Mouse (Mus musculus) cerebellum, adult 2 months (tissue): ENCODE measurements around the gene Map3k7. TPM values are rescaled to one million over a fixed set of nuclear protein-coding genes. Genes with fewer than 3 reads are reported as not detected.
A peak's percentile ranks its signal among the peaks of the same experiment; 100 is the strongest.

Experiments used
- DNase-seq, 2 experiments: peaks; one replicate each; pipeline ENCODE4 v3.0.0; 2021
- H3K27ac ChIP-seq: fragments of 200-500 bp; 2 replicates; pipeline ENCODE4 v1.5.1; 2012; ENCODE audit warnings: low read length, control low read depth, inconsistent platforms; ENCODE audit not compliant: insufficient read depth
- H3K27me3 ChIP-seq: fragments of 200-500 bp; 2 replicates; pipeline ENCODE4 v1.6.1; 2012; ENCODE audit warnings: inconsistent platforms, mild to moderate bottlenecking, low read length, moderate library complexity; ENCODE audit not compliant: control insufficient read depth, insufficient read depth
- H3K4me1 ChIP-seq: fragments of 200-500 bp; 2 replicates; pipeline ENCODE4 v1.6.1; 2011; ENCODE audit warnings: low read length; ENCODE audit not compliant: control insufficient read depth, insufficient read depth
- H3K4me3 ChIP-seq: fragments of 200-500 bp; replicated peaks from 2 replicates; pipeline ENCODE3; 2011; ENCODE audit warnings: mild to moderate bottlenecking, low read depth, low read length, control low read depth; ENCODE audit not compliant: insufficient read depth
- CTCF ChIP-seq: fragments of 200-500 bp; IDR thresholded peaks from 2 replicates; pipeline ENCODE4 v1.5.1; 2011; ENCODE audit warnings: low read depth, mild to moderate bottlenecking, control low read depth, low read length, moderate library complexity, borderline replicate concordance; ENCODE audit not compliant: insufficient read depth
- POLR2A ChIP-seq: fragments of 200-500 bp; IDR thresholded peaks from 2 replicates; pipeline ENCODE4 v1.6.1; 2011; ENCODE audit warnings: low read length, control low read depth, borderline replicate concordance; ENCODE audit not compliant: insufficient read depth
- WGBS: fragments of 180-500 bp; shearing (Covaris S2); methylation state at CpG from one replicate; pipeline ENCODE4 v1.1.7; 2018; 5-methylcytosine and 5-hydroxymethylcytosine counted together
- polyA plus RNA-seq: library from polyadenylated mRNA; depleted of rRNA; stranded (reverse); fragments of >200 nt; gene quantifications from 2 replicates; pipeline ENCODE4 v1.2.3, GENCODE M21; 2012; rRNA removed

Gene Map3k7
- polyA plus RNA-seq, result 38.7 and 39.0 TPM in 2 replicates

DNA sequence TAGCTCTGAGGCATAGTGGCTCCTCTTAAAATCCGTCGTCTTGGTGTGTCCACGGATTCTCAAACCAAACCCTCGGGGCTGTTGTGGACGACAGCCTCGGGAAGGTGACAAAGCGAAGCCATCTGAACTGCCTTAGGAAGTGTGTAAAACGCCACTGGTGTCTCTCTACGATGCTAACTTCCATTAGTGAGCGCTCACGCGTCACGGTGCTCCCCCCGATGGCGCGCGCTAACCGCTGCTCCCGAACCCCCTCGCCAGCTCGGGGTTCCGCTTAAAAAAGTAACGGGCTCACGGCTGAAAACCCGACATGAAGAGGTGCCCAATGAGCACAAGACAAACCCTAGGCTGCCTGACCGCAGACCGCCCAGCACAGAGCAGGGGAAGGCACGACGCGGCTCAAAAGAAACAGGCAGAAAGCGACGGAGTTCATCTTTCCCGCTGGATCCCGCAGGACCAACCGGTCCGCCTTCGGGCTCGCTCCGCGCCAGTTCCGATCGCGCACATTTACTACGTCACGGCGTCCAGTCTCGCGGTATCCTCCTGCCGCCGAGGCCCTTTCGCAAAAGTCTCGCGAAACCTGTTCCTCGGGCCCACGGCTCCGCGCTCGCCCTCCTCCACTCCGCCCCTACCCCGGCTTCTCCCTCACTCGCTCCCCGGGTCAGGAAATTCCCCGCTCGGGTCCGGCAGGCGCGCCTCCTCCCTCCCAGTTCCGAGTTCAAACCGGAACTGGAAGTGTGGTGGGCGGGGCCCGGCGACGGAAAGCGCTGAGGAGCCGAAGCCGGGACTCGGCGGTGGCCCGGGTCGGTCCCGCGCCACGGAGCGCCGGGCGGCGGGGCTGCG is at the start of gene Map3k7:
Map3k7 (plus strand) TSS at position 744 of the 840 bp plus-strand sequence.
- under 1% methylated on average over 88 of the region's 88 CpGs for WGBS

DNA sequence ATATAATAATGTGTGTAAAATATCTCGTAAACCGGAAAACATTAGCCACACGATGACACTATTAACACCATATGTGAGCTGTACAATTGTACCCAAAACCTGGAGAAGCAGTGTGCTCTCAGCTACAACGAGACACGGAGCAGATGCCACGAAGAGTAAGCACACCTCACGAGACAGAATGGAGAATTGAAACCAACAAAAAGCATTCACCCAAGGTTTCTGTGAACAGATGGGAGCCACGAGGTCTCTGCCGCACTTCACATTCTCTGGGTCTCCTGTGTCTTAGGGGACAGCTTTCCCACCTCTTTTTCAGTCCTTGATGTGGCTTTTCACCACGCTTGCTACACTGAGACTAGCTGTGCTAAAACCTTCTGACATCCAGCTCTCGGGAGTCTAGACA is 48.8 kb upstream of the Map3k7 start:
- no peak for TF ChIP-seq POLR2A
- no peak for TF ChIP-seq CTCF
- Histone ChIP-seq H3K27me3 (no peaks in the 10 kb centered on the region), H3K4me1 (no peaks in the 10 kb centered on the region; the same call in 1 of the 2 replicates), H3K4me3 (peak overlapping the region; percentile 26), H3K27ac (no peak overlapping the region)
- WGBS, result 23% methylated on average over 11 of the region's 11 CpGs
- no peak for DNase-seq

More for the DNA sequence above, at the start of gene Map3k7:
- Histone ChIP-seq H3K4me1 (no peaks in the 10 kb centered on the region; the same call in 1 of the 2 replicates), H3K27ac (peak within 1 kb of the TSS; percentile 89), H3K27me3 (no peaks in the 10 kb centered on the region), H3K4me3 (peak within 1 kb of the TSS; percentile 96)
- peak; percentile 92 to 96 for DNase-seq
- TF ChIP-seq CTCF, result no peak
- peak; percentile 47; the same call in 1 of the 2 replicates for TF ChIP-seq POLR2A

DNA sequence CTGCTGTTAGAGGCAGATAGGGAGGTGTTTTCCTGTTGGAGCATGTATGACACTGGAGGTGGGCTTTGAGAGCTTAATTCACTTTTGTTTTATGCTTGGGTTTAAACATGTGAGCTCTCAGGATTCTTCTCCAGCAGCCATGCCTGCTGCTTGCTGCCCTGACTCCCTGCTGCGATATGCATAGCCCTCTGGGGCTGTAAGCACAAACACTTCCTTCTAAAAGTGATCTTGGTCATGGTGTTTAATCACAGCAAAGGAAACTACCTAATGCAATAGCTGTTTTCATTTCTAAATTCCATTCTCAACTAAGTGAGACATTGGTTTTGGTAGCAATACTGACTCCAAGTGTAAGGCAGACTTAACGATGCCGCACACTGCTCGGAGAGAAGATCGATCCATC is 45.2 kb upstream of the Map3k7 start:
- Histone ChIP-seq H3K4me3 (no peak overlapping the region), H3K27me3 (no peaks in the 10 kb centered on the region), H3K27ac (no peak overlapping the region), H3K4me1 (no peaks in the 10 kb centered on the region; the same call in 1 of the 2 replicates)
- TF ChIP-seq POLR2A (no peak), CTCF (no peak)
- DNase-seq, result no peak
- WGBS, result 90% methylated on average over 5 of the region's 5 CpGs

DNA sequence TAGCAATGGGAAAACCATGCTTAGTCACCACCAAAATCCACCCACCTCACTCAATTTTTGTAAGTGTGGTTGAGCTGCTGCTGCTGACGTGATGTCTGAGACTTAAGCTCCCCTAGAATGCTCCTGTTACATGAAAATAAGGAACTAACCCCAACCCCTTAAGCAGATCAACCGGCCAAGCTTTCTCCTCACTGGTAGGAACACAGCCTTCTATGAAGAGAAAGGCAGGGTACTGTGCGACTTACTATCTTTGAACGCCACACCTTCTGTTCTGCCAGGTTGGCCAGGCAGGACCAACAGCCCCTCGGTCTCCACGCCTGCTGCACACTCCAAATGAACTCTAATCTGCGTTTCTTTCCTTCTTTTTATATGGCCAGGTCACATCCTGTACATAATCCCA is 41.7 kb upstream of the Map3k7 start:
- no peaks in the 10 kb centered on the region for H3K27me3 ChIP-seq
- H3K4me1 ChIP-seq, result no peaks in the 10 kb centered on the region
- H3K27ac ChIP-seq, result no peak overlapping the region
- TF ChIP-seq CTCF (no peak), POLR2A (no peak)
- no peak for DNase-seq
- no peak overlapping the region for H3K4me3 ChIP-seq
- WGBS, result 76% methylated on average over 7 of the region's 7 CpGs

DNA sequence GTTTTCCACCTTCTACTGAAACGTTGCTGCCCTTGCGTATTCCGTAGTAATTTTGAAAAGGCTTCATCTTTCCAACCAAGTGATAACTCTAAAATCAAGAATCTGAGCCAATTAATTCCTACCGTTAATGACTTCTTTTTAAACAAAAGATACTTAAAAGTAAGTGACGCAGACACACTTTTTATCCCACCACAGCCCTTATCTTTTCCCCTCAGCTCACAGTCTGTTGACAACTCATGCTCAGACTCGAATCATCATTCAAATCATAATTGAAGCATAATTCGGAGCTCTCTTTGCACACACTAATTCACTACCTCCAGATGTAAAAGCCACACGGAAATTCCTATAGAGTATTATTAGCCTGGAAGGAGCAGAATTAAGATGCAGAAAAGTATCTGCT is 40.5 kb upstream of the Map3k7 start:
- Histone ChIP-seq H3K4me1 (no peaks in the 10 kb centered on the region), H3K4me3 (no peak overlapping the region), H3K27me3 (no peaks in the 10 kb centered on the region), H3K27ac (no peak overlapping the region)
- 86% methylated on average over 8 of the region's 8 CpGs for WGBS
- TF ChIP-seq POLR2A (no peak), CTCF (no peak)
- DNase-seq, result no peak

DNA sequence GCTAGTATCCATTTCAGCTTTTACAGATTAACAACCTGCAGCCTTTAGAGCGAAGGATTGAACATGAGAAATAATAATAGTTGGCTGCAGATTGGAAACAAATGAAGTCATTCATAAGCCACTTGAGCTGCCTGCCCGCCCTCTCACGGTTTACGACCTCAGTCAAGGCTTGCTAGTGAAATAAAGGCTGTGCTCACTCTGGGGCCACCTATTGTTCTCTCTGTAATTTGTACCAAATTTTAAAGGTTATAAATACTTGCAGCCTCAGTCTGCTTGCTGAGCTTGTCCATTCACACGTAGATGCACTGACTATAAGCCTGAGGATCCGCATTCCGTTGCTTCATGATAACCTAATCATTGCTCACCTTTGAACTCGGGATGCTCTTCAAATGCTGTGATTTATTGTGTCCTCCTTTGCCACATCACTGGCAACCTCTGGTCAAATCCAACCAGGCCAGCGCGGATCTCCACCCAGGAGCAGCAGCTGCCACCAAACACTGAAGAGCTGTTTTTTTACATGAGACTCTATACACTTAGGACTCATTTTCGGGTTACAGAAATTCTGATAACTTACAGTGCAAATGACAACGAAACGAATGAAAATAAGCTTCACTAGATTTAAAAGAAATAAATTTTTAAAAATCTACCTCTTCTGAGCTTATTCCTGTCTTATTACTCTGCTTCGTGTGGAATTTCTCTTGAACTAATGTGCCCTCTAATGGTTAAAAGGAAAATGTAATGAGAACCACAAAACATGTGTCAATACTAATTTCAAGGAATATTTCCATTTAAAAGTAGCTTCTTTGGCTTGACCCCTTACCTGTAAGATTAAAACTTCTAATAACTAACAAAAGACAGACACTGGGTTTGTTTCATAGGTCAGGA is 39.4 kb upstream of the Map3k7 start:
- no peak overlapping the region for H3K27ac ChIP-seq
- no peaks in the 10 kb centered on the region for H3K27me3 ChIP-seq
- DNase-seq, result no peak
- whole genome bisulfite sequencing, result 48% methylated on average over 14 of the region's 14 CpGs
- no peaks in the 10 kb centered on the region for H3K4me1 ChIP-seq
- H3K4me3 ChIP-seq, result no peak overlapping the region
- TF ChIP-seq POLR2A, result no peak
- TF ChIP-seq CTCF, result no peak

DNA sequence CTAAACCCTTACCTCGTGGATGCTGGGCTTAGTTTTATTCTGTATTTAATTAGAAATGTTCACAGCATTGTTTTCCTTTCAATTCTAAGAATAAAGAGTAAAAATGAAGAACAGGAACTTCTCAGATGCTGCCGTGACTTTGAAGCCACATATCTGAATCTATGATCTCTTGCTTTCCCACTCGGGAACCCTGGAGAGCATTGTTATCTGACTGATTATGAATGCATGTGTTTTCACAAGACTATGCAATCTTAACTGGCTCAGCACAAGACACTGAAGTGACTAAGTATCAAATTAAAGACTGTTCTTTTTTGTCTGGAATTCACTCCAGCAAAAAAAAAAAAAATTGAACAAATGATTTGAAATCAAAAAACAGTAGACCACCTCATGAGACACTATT is 30.7 kb upstream of the Map3k7 start:
- Histone ChIP-seq H3K27ac (no peak overlapping the region), H3K27me3 (no peaks in the 10 kb centered on the region; the same call in 1 of the 2 replicates), H3K4me1 (no peaks in the 10 kb centered on the region), H3K4me3 (no peak overlapping the region)
- TF ChIP-seq CTCF (no peak), POLR2A (no peak)
- WGBS, result 68% methylated on average over 3 of the region's 3 CpGs
- no peak for DNase-seq

DNA sequence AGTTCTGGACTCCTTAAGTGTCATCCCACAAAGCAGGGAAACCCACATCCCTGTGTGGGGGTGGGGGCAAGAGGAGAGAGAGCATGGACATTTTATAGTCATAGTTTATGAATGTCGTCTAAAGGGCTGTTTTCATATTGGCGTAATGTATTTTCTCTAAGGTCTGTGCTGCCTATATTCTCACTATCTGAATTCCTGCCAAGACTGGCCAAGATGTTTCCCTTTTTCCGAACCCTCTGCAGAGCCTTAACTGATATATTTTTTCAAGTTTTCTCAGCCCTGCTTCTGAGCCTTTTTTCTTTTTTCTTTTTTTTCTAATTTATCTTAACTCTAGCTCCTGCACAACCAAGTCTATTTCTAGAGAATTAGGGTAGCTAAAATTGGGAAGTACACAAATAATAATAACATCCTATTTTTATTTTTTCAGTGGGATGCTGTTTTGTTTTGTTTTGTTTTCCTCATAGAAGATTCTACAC is 28.0 kb upstream of the Map3k7 start:
- no peak overlapping the region for H3K27ac ChIP-seq
- H3K4me3 ChIP-seq, result no peak overlapping the region
- H3K4me1 ChIP-seq, result no peaks in the 10 kb centered on the region
- 77% methylated on average over 3 of the region's 3 CpGs for WGBS
- TF ChIP-seq POLR2A (no peak), CTCF (no peak)
- no peaks in the 10 kb centered on the region; the same call in 1 of the 2 replicates for H3K27me3 ChIP-seq
- no peak for DNase-seq
